Mouse (Mus musculus) embryonic facial prominence, embryonic 11.5 days (tissue): ENCODE data around the gene Als2. TPM values are rescaled to one million over a fixed set of nuclear protein-coding genes. Genes with fewer than 3 reads are reported as not detected.

ENCODE experiments used
- ATAC-seq: fragments of 200-750 bp; cut with Nextera tagmentation; replicated peaks from 2 replicates; pipeline ENCODE4 v1.8.0; 2017; ENCODE audit warnings: low read depth; ENCODE audit not compliant: insufficient number of reproducible peaks, low FRiP score, low TSS enrichment
- DNase-seq: peaks from one replicate; pipeline ENCODE4 v3.0.0-alpha.2; 2015; ENCODE audit warnings: low spot score
- H3K27ac ChIP-seq: fragments of 300-500 bp; sonication (generic); replicated peaks from 2 replicates; pipeline ENCODE4 v1.5.1; 2014; ENCODE audit warnings: mild to moderate bottlenecking, low read depth, low read length, control low read depth
- H3K27me3 ChIP-seq: fragments of 300-500 bp; sonication (generic); 2 replicates; pipeline ENCODE4 v1.6.1; 2014; ENCODE audit warnings: mild to moderate bottlenecking, low read length, moderate library complexity, mixed read lengths; ENCODE audit not compliant: control insufficient read depth, insufficient read depth
- H3K36me3 ChIP-seq: fragments of 300-500 bp; sonication (generic); replicated peaks from 2 replicates; pipeline ENCODE4 v1.6.1; 2014; ENCODE audit warnings: low read depth, mild to moderate bottlenecking, low read length, moderate library complexity, mixed read lengths; ENCODE audit not compliant: control insufficient read depth, insufficient read depth
- H3K4me1 ChIP-seq: fragments of 300-500 bp; sonication (generic); 2 replicates; pipeline ENCODE4 v1.6.1; 2014; ENCODE audit warnings: low read length, mixed read lengths; ENCODE audit not compliant: control insufficient read depth, insufficient read depth
- H3K4me2 ChIP-seq: fragments of 300-500 bp; sonication (generic); 2 replicates; pipeline ENCODE4 v1.6.1; 2014; ENCODE audit warnings: low read depth, mild to moderate bottlenecking, control low read depth, low read length, moderate library complexity
- H3K4me3 ChIP-seq: fragments of 300-500 bp; sonication (generic); 2 replicates; pipeline ENCODE4 v1.5.1; 2014; ENCODE audit warnings: low read depth, low read length, control low read depth
- H3K9ac ChIP-seq: fragments of 300-500 bp; sonication (generic); replicated peaks from 2 replicates; pipeline ENCODE4 v1.6.1; 2014; ENCODE audit warnings: mild to moderate bottlenecking, control low read depth, low read length
- H3K9me3 ChIP-seq: fragments of 300-500 bp; sonication (generic); replicated peaks from 2 replicates; pipeline ENCODE4 v1.6.1; 2016; ENCODE audit warnings: mild to moderate bottlenecking, low read length, inconsistent platforms, mixed read lengths; ENCODE audit not compliant: control insufficient read depth
- WGBS: fragments of 180-500 bp; shearing (Covaris S2); extraction: QIAGEN DNeasy Blood & Tissue Kit; methylation state at CpG from one replicate; pipeline ENCODE4 v1.1.7; 2014; 5-methylcytosine and 5-hydroxymethylcytosine counted together
- polyA plus RNA-seq: library from polyadenylated mRNA; unstranded; fragments of >200 nt; fragmentation: Nextera tagmentation; extraction: Ambion mirVana; gene quantifications from 2 replicates; pipeline ENCODE4 v1.2.1, GENCODE M21; 2014

Als2 gene
- polyA plus RNA-seq, 1 experiment from 2014 or later = 12.3 TPM

- H3K36me3 ChIP-seq = no peaks in the 10 kb centered on the region
- DNase-seq (no peak), ATAC-seq (no peak)
- H3K9me3 ChIP-seq = no peaks in the 10 kb centered on the region
- H3K27ac ChIP-seq = no peak overlapping the region
- H3K4me1 ChIP-seq = no peaks in the 10 kb centered on the region
- H3K4me3 ChIP-seq = no peak overlapping the region
- no peak overlapping the region for H3K9ac ChIP-seq
- WGBS = 89% methylated on average over 7 of the region's 7 CpGs
- no peaks in the 10 kb centered on the region for H3K27me3 ChIP-seq
- H3K4me2 ChIP-seq = no peak overlapping the region
These were observed 14.8 kb downstream of the Als2 start for GRCm38 (mm10) chr1:59222101-59222825.

- H3K27ac ChIP-seq = no peak overlapping the region
- 94% methylated on average over 2 of the region's 2 CpGs for WGBS
These were observed 15.4 kb downstream of the Als2 start for GRCm38 (mm10) chr1:59221591-59221990.

DNA sequence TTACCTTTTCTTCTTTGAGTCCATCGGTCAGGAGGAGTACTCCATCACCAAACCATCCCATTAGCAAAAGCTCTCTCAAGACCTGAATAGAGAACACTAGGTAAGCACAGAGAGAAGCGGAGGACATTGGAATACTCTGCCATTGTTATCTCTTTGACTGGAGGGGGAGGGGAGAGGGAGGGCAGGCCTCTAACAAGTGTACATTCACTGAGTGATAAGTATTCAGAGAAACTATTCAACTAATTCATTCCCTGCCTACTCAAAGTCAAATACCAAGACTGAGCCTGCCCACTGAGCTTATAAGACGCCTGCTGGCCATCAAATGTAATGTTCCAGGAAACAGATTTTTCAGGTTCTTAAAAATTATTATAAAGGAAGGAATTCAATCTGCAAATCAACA lies 16.7 kb downstream of the Als2 start:
- H3K9me3 ChIP-seq = no peaks in the 10 kb centered on the region
- 79% methylated on average over 3 of the region's 3 CpGs for WGBS
- ATAC-seq (no peak), DNase-seq (no peak)
- no peak overlapping the region for H3K9ac ChIP-seq
- H3K27me3 ChIP-seq = no peaks in the 10 kb centered on the region
- no peaks in the 10 kb centered on the region for H3K4me1 ChIP-seq
- no peak overlapping the region for H3K27ac ChIP-seq
- no peak overlapping the region for H3K4me2 ChIP-seq
- no peak overlapping the region for H3K4me3 ChIP-seq
- no peaks in the 10 kb centered on the region for H3K36me3 ChIP-seq

More at GRCm38 (mm10) chr1:59221591-59221990, 15.4 kb downstream of the Als2 start:
- H3K9ac ChIP-seq = no peak overlapping the region
- no peak overlapping the region for H3K4me2 ChIP-seq
- no peaks in the 10 kb centered on the region for H3K36me3 ChIP-seq
- DNase-seq (no peak), ATAC-seq (no peak)
- H3K27me3 ChIP-seq = no peaks in the 10 kb centered on the region
- H3K9me3 ChIP-seq = no peaks in the 10 kb centered on the region
- no peaks in the 10 kb centered on the region for H3K4me1 ChIP-seq
- no peak overlapping the region for H3K4me3 ChIP-seq

GRCm38 (mm10) chr1:59215446-59215845 lies 21.6 kb downstream of the Als2 start:
- ATAC-seq = no peak
- 89% methylated on average over 11 of the region's 11 CpGs for WGBS
- no peaks in the 10 kb centered on the region for H3K4me1 ChIP-seq
- no peak overlapping the region for H3K27ac ChIP-seq
- H3K9me3 ChIP-seq = no peaks in the 10 kb centered on the region
- no peak overlapping the region for H3K4me2 ChIP-seq
- H3K9ac ChIP-seq = no peak overlapping the region
- no peak overlapping the region for H3K4me3 ChIP-seq
- H3K36me3 ChIP-seq = no peaks in the 10 kb centered on the region
- H3K27me3 ChIP-seq = no peaks in the 10 kb centered on the region
- no peak for DNase-seq

DNA sequence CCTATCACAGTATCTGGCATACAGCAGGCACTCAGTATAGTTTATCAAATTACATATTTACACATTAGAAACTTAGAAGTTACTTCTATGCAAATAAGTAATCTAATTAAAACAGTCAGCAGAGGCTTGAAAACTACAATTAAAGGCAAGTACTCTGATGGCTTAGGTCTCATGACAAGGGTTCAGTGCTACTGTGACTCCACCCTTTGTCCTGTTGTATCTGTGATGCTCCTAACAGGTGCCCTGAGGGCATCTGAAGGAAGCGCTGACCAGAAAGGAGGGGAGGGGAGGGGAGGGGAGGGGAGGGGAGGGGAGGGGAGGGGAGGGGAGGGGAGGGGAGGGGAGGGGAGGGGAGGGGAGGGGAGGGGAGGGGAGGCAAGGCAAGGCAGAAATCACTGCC lies 24.1 kb downstream of the Als2 start:
- Histone ChIP-seq H3K9ac (no peak overlapping the region), H3K9me3 (no peaks in the 10 kb centered on the region), H3K27ac (no peak overlapping the region), H3K4me2 (no peak overlapping the region), H3K4me3 (no peak overlapping the region), H3K27me3 (no peaks in the 10 kb centered on the region), H3K4me1 (no peaks in the 10 kb centered on the region), H3K36me3 (no peaks in the 10 kb centered on the region)
- ATAC-seq (no peak), DNase-seq (no peak)
- WGBS = no CpG with 5 or more reads among the region's 1 CpGs

DNA sequence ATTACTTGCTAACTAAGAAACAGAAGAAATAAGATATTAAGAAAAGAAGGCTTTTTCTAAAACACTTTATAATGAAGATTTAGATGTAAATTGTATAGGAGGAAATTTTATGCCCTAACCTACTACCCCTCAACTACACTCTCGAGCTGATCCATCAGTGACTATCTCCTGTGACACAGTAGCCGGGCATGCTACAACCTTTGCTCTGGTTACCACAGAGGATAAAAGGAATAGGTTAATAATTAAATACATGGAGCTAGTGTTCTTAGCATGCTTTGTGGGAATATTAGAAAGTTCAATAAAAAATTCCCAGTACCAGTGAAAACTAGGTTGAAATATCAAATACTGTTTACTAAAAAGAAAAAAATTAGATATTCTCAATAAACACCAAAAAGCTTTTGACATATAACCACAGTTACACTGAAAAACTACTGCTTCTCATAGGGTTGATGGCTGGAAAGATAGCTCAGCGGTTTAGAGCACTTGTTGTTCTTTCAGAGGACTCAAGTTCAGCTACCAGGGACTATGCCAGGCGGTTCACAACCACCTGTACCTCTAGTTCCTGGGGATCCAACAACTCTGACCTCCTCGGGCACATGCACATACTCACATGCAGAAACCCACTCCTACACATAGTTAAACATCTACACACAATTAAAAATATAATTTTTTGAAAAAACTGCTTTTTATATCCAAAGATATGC lies 24.8 kb downstream of the Als2 start:
- no peaks in the 10 kb centered on the region for H3K36me3 ChIP-seq
- H3K4me2 ChIP-seq = no peak overlapping the region
- no peaks in the 10 kb centered on the region for H3K9me3 ChIP-seq
- no peak for DNase-seq
- 83% methylated on average over 5 of the region's 5 CpGs for WGBS
- H3K27me3 ChIP-seq = no peaks in the 10 kb centered on the region
- no peak overlapping the region for H3K9ac ChIP-seq
- ATAC-seq = no peak
- no peak overlapping the region for H3K27ac ChIP-seq
- no peak overlapping the region for H3K4me3 ChIP-seq
- H3K4me1 ChIP-seq = no peaks in the 10 kb centered on the region

DNA sequence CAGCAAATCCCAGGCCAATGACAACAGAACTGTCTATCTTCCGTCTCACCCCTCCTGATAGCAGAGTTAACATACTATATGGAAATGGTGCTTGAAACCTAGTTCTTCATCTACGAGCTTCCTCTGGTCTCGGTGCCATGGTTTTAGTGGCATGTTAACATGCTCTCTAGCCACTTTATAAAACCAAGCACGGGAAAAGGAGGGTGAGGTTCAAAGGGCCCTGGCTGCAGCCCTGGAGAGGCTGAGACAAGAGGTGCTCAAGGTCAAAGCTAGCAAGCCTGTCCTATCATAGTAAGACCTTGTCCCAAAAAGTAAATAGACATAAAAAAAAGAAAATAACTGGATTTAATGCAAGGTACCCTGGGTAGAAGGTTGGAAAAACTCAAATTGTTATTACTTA lies 25.4 kb downstream of the Als2 start:
- H3K4me3 ChIP-seq = no peak overlapping the region
- no peaks in the 10 kb centered on the region for H3K27me3 ChIP-seq
- H3K4me2 ChIP-seq = no peak overlapping the region
- ATAC-seq (no peak), DNase-seq (no peak)
- H3K9ac ChIP-seq = no peak overlapping the region
- no peaks in the 10 kb centered on the region for H3K4me1 ChIP-seq
- H3K9me3 ChIP-seq = no peaks in the 10 kb centered on the region
- WGBS = 86% methylated on average over 4 of the region's 4 CpGs
- H3K36me3 ChIP-seq = no peaks in the 10 kb centered on the region
- no peak overlapping the region for H3K27ac ChIP-seq

- Histone ChIP-seq H3K27me3 (no peaks in the 10 kb centered on the region), H3K4me2 (no peak overlapping the region), H3K36me3 (no peaks in the 10 kb centered on the region), H3K9ac (no peak overlapping the region), H3K4me1 (no peaks in the 10 kb centered on the region), H3K27ac (no peak overlapping the region), H3K9me3 (no peaks in the 10 kb centered on the region), H3K4me3 (no peak overlapping the region)
- no peak for DNase-seq
- no peak for ATAC-seq
- 89% methylated on average over 1 of the region's 1 CpGs for WGBS
These were observed 28.7 kb downstream of the Als2 start for GRCm38 (mm10) chr1:59208331-59208730.
